Mouse (Mus musculus): Measurements from ENCODE around the gene Gm9044. TPM values are rescaled to one million over a fixed set of nuclear protein-coding genes. Genes with fewer than 3 reads are reported as not detected.
"Not testable (repeated sequence)": the region's sequence is repeated elsewhere in the genome, so short reads cannot be mapped to it uniquely, and the experiment has no call there.

Gm9044 gene
- not detected in 2 replicates for polyA plus RNA-seq (2016; fragmentation: Nextera tagmentation; extraction: Ambion mirVana)

DNA sequence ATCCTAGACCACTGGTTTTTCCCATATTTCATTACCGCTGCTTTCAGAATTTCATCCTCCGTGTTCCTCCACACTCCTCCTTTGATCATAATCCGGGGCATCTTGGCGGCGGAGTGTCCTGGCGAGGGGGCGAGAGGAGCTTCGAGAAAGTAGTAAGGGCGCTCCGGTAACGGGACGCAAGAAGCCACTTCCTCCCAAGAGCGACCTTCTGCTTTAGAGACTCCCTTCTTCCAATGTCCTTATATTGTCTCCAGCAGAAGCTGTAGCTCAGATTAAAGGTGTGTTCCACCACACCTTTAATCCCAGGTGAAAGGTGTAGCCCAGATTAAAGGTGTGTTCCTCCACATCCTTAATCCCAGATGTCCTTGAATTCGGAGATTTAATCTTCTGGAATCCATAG is at the start of gene Gm9044:
Gene Gm9044 (minus strand): TSS at position 101 of the 400 bp plus-strand sequence.
- WGBS: no CpG with 5 or more reads among the region's 14 CpGs
- not testable (repeated sequence) for ATAC-seq (ENCODE audit: low FRiP score)

DNA sequence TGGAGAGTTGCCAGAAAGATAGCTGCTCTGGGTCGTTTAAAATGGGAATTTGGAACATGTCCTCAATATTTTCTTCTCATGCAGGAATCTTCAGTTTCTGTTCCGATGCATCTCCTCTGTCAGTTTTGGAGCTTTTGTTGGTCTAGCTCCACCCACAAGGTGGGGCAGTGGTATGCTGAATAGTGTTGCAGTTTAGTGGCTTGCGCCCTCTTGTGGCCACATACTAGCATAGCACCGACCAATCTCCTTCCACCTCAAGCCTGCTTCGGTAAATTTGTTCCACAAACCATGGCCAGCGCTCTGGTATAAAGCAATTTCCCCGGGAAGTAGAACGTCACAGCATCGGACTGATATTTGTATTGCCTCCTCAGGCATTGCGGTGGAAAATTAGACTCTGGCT is 38.2 kb upstream of the Gm9044 start:
- no peak overlapping the region for H3K4me3 ChIP-seq (replicated peaks)
- ATAC-seq (ENCODE audit: low FRiP score): peak; percentile 97
- no peak overlapping the region for H3K27ac ChIP-seq
- WGBS: 12% methylated on average over 10 of the region's 10 CpGs
- no peaks in the 10 kb centered on the region for H3K27me3 ChIP-seq
- no peak overlapping the region for H3K9ac ChIP-seq
- no peaks in the 10 kb centered on the region for H3K9me3 ChIP-seq
- no peaks in the 10 kb centered on the region for H3K36me3 ChIP-seq (replicated peaks)
- no peaks in the 10 kb centered on the region for H3K4me1 ChIP-seq
- peak overlapping the region; percentile 35 for H3K4me2 ChIP-seq

More for the DNA sequence above, at the start of gene Gm9044:
- not testable (repeated sequence) for H3K36me3 ChIP-seq (replicated peaks); H3K27ac ChIP-seq; H3K4me1 ChIP-seq; H3K27me3 ChIP-seq; H3K4me3 ChIP-seq (replicated peaks); H3K9ac ChIP-seq; H3K4me2 ChIP-seq; H3K9me3 ChIP-seq

DNA sequence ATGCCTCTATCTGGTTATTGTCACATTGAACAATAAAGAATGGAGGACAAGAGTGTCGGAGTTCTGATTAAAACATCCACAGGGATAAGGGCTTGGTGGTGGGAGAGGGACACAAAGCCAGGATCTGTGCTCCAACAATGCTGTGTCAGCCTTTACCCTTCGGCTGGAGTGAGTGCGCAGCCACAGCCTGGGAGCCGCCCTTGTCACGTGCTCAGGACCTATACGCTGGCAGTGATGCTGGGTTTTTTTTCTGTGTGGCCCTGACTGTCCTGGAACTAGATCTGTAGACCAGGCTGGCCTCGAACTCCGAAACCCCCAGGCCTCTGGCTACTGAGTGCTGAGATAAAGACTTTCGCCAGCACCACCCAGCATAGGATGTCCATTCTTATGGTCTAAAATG is 37.3 kb upstream of the Gm9044 start:
- H3K4me3 ChIP-seq (replicated peaks): no peak overlapping the region
- no peak overlapping the region for H3K9ac ChIP-seq
- H3K27me3 ChIP-seq: no peaks in the 10 kb centered on the region
- H3K27ac ChIP-seq: no peak overlapping the region
- ATAC-seq (ENCODE audit: low FRiP score): no peak
- 85% methylated on average over 9 of the region's 9 CpGs for WGBS
- H3K9me3 ChIP-seq: no peaks in the 10 kb centered on the region
- no peaks in the 10 kb centered on the region for H3K36me3 ChIP-seq (replicated peaks)
- no peak overlapping the region for H3K4me2 ChIP-seq
- H3K4me1 ChIP-seq: no peaks in the 10 kb centered on the region

DNA sequence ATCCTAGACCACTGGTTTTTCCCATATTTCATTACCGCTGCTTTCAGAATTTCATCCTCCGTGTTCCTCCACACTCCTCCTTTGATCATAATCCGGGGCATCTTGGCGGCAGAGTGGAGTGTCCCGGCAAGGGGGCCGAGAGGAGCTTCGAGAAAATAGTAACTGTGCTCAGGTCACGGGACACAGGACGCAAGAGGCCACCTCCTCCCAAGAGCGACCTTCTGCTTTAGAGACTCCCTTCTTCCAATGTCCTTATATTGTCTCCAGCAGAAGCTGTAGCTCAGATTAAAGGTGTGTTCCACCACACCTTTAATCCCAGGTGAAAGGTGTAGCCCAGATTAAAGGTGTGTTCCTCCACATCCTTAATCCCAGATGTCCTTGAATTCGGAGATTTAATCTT is 21.8 kb upstream of the Gm9044 start, which contains the start of gene Gm9049:
Gene Gm9049 (minus strand): TSS at position 101 of the 400 bp plus-strand sequence.
- H3K4me2 ChIP-seq; H3K4me3 ChIP-seq (replicated peaks); H3K27me3 ChIP-seq; H3K27ac ChIP-seq; H3K36me3 ChIP-seq (replicated peaks); H3K4me1 ChIP-seq; H3K9me3 ChIP-seq; H3K9ac ChIP-seq; ATAC-seq (ENCODE audit: low FRiP score): not testable (repeated sequence)
- no CpG with 5 or more reads among the region's 11 CpGs for WGBS

DNA sequence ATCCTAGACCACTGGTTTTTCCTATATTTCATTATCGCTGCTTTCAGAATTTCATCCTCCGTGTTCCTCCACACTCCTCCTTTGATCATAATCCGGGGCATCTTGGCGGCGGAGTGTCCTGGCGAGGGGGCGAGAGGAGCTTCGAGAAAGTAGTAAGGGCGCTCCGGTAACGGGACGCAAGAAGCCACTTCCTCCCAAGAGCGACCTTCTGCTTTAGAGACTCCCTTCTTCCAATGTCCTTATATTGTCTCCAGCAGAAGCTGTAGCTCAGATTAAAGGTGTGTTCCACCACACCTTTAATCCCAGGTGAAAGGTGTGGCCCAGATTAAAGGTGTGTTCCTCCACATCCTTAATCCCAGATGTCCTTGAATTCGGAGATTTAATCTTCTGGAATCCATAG is 16.4 kb upstream of the Gm9044 start, which contains the start of gene Gm9048:
Gene Gm9048 (minus strand): TSS at position 101 of the 400 bp plus-strand sequence.
- ATAC-seq (ENCODE audit: low FRiP score); H3K4me2 ChIP-seq; H3K36me3 ChIP-seq (replicated peaks); H3K4me3 ChIP-seq (replicated peaks); H3K9me3 ChIP-seq; H3K27ac ChIP-seq; H3K4me1 ChIP-seq; H3K9ac ChIP-seq; H3K27me3 ChIP-seq: not testable (repeated sequence)
- WGBS: 100% methylated on average over 1 of the region's 14 CpGs

DNA sequence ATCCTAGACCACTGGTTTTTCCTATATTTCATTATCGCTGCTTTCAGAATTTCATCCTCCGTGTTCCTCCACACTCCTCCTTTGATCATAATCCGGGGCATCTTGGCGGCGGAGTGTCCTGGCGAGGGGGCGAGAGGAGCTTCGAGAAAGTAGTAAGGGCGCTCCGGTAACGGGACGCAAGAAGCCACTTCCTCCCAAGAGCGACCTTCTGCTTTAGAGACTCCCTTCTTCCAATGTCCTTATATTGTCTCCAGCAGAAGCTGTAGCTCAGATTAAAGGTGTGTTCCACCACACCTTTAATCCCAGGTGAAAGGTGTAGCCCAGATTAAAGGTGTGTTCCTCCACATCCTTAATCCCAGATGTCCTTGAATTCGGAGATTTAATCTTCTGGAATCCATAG is 10.9 kb upstream of the Gm9044 start, which contains the start of gene Gm9046:
Gene Gm9046 (minus strand): TSS at position 101 of the 400 bp plus-strand sequence.
- ATAC-seq (ENCODE audit: low FRiP score); H3K9me3 ChIP-seq; H3K27ac ChIP-seq; H3K4me1 ChIP-seq; H3K4me2 ChIP-seq; H3K36me3 ChIP-seq (replicated peaks); H3K27me3 ChIP-seq; H3K9ac ChIP-seq; H3K4me3 ChIP-seq (replicated peaks): not testable (repeated sequence)
- no CpG with 5 or more reads among the region's 14 CpGs for WGBS

DNA sequence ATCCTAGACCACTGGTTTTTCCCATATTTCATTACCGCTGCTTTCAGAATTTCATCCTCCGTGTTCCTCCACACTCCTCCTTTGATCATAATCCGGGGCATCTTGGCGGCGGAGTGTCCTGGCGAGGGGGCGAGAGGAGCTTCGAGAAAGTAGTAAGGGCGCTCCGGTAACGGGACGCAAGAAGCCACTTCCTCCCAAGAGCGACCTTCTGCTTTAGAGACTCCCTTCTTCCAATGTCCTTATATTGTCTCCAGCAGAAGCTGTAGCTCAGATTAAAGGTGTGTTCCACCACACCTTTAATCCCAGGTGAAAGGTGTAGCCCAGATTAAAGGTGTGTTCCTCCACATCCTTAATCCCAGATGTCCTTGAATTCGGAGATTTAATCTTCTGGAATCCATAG is 5.5 kb upstream of the Gm9044 start, which contains the start of gene Gm9045:
Gene Gm9045 (minus strand): TSS at position 101 of the 400 bp plus-strand sequence.
- H3K4me3 ChIP-seq (replicated peaks); H3K9me3 ChIP-seq; H3K4me2 ChIP-seq; H3K27ac ChIP-seq; H3K9ac ChIP-seq; ATAC-seq (ENCODE audit: low FRiP score); H3K27me3 ChIP-seq; H3K36me3 ChIP-seq (replicated peaks); H3K4me1 ChIP-seq: not testable (repeated sequence)
- WGBS: no CpG with 5 or more reads among the region's 14 CpGs

DNA sequence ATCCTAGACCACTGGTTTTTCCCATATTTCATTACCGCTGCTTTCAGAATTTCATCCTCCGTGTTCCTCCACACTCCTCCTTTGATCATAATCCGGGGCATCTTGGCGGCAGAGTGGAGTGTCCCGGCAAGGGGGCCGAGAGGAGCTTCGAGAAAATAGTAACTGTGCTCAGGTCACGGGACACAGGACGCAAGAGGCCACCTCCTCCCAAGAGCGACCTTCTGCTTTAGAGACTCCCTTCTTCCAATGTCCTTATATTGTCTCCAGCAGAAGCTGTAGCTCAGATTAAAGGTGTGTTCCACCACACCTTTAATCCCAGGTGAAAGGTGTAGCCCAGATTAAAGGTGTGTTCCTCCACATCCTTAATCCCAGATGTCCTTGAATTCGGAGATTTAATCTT is 5.3 kb downstream of the Gm9044 start, which contains the start of gene Gm9040:
Gene Gm9040 (minus strand): TSS at position 101 of the 400 bp plus-strand sequence.
- not testable (repeated sequence) for ATAC-seq (ENCODE audit: low FRiP score); H3K4me3 ChIP-seq (replicated peaks); H3K27me3 ChIP-seq; H3K4me1 ChIP-seq; H3K9ac ChIP-seq; H3K9me3 ChIP-seq; H3K36me3 ChIP-seq (replicated peaks); H3K27ac ChIP-seq; H3K4me2 ChIP-seq
- WGBS: no CpG with 5 or more reads among the region's 11 CpGs

DNA sequence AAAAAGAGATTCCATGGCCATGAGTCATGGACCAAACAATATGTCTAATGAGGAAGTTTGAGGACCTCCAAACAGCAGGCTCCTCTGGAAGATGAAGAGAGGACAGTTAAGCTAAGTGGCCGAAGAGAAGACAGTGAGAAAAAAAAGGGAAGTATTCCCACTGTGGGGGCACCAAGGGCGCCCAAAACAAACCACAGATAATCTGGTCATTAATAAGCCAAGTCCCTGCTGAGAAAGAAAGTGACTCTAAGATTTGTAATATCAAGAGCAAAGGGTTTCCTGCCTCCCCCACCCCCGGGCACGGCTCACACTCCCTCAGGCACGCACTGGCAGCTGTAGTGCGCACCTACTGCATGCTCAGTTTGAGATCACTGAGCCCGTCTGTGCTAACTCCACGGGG is 13.2 kb downstream of the Gm9044 start:
- H3K9me3 ChIP-seq: no peaks in the 10 kb centered on the region
- H3K4me2 ChIP-seq: no peak overlapping the region
- H3K27ac ChIP-seq: no peak overlapping the region
- H3K9ac ChIP-seq: no peak overlapping the region
- H3K36me3 ChIP-seq (replicated peaks): no peaks in the 10 kb centered on the region
- no peaks in the 10 kb centered on the region for H3K27me3 ChIP-seq
- 88% methylated on average over 8 of the region's 8 CpGs for WGBS
- ATAC-seq (ENCODE audit: low FRiP score): no peak
- H3K4me3 ChIP-seq (replicated peaks): no peak overlapping the region
- no peaks in the 10 kb centered on the region for H3K4me1 ChIP-seq

DNA sequence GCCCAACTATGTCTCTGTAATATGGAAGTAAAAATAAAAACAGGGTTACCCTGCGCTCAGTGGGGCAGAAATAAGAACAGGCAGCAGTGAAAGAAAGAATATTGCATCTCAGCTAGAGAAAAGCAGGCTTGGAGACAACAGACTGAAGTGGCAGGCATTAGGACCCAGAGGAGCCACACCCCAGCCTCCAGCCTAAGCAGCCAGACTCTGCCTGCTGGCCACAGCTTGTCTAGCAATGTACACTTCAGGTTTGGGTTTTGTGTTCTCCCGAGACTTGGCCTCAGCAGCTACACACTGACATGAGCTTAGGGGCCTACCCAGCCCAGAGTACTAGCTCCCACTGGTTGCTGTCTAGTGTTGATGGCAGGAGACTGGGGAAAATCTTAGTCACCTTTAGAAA is 30.1 kb downstream of the Gm9044 start:
- WGBS: 46% methylated on average over 2 of the region's 2 CpGs
- H3K4me1 ChIP-seq; H3K4me3 ChIP-seq (replicated peaks); ATAC-seq (ENCODE audit: low FRiP score); H3K4me2 ChIP-seq; H3K9ac ChIP-seq; H3K9me3 ChIP-seq; H3K27me3 ChIP-seq; H3K27ac ChIP-seq; H3K36me3 ChIP-seq (replicated peaks): not testable (repeated sequence)

DNA sequence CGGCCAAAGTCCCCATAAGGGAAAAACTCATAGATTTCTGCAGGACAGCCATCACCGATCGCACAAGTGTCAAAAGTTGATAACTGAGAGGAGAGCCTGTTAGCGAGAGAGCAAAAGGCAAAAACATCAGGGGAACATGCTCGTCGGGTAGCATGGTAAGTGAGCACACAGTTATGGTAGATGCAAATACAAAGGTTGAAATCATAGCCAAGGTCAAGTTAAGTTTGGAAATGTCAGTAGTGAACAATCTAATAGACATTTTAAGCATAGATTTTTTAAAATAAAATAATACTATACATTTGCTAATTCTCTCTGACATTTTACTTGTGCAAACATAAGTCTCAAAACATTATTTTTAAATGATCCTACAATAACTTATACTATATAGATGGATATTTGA is 37.3 kb downstream of the Gm9044 start, which contains the start of gene Iltifb:
Gene Iltifb (minus strand): TSS at position 101 of the 400 bp plus-strand sequence.
- Histone ChIP-seq H3K27me3 (no peaks in the 10 kb centered on the region), H3K9me3 (no peaks in the 10 kb centered on the region), H3K9ac (no peak within 1 kb of the TSS), H3K4me2 (no peak within 1 kb of the TSS), H3K27ac (no peak within 1 kb of the TSS), H3K4me3 (replicated peaks) (no peak within 1 kb of the TSS), H3K36me3 (replicated peaks) (no peaks in the 10 kb centered on the region), H3K4me1 (no peaks in the 10 kb centered on the region)
- WGBS: 94% methylated on average over 6 of the region's 6 CpGs
- ATAC-seq (ENCODE audit: low FRiP score): no peak

DNA sequence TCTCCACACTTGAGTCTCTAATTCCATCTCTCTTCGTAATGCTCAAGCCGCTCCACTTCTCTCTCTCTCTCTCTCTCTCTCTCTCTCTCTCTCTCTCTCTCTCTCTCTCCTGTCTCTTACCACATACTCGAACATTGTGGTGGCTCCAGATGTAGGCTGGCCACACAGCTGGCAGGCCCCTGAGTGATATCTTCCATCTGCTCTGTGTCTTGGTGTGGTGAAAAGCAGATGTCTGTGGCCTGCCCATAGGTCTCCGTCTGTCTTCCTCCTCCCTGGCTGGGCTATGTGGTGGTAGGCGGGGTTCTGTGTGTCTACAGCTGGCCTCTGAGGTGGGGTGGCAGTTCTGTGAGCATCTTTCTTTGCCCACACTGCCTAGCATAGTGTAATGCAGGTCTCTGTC is 49.2 kb downstream of the Gm9044 start:
- not testable (repeated sequence) for H3K9ac ChIP-seq; H3K4me1 ChIP-seq; H3K4me3 ChIP-seq (replicated peaks); H3K9me3 ChIP-seq; ATAC-seq (ENCODE audit: low FRiP score); H3K27ac ChIP-seq; H3K27me3 ChIP-seq; H3K36me3 ChIP-seq (replicated peaks); H3K4me2 ChIP-seq
- WGBS: 73% methylated on average over 3 of the region's 5 CpGs

DNA sequence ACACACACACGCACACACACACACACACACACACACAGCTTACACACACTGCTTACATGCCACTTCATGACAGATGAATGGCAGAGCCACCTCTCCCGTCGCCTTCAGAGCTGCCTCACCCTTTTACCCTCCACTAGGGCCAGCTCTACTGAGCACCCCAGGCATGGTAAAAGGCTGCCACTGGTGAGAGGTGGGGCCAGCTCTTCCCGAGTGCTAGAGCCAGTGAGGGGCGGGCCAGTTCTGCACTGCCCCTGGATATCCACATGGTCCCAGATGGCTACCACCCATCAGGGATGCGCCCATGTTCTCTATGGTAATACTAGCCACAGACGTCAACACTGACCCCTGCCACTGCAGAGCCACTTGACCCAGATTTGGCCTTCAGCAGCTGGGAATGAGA is 49.6 kb downstream of the Gm9044 start:
- not testable (repeated sequence) for H3K9me3 ChIP-seq; H3K4me2 ChIP-seq; H3K4me3 ChIP-seq (replicated peaks); H3K4me1 ChIP-seq; H3K9ac ChIP-seq; H3K36me3 ChIP-seq (replicated peaks); ATAC-seq (ENCODE audit: low FRiP score); H3K27ac ChIP-seq; H3K27me3 ChIP-seq
- 81% methylated on average over 7 of the region's 7 CpGs for WGBS
